Mouse (Mus musculus): Measurements from ENCODE around the gene Ap3s2.

GRCm38 (mm10) chr7:79866294-79867000 is 54.0 kb downstream of the Ap3s2 start:
- TF ChIP-seq CTCF (conservative IDR thresholded peaks at IDR 0.05; ENCODE audit: low read length) (no peak), NANOG (IDR thresholded peaks at IDR 0.05; ENCODE audit: borderline replicate concordance, low read length) (no peak)

Measured in E14TG2a.4 (cell line).